Mouse (Mus musculus): ENCODE data around the gene Rps6.

The Rps6 gene

DNA sequence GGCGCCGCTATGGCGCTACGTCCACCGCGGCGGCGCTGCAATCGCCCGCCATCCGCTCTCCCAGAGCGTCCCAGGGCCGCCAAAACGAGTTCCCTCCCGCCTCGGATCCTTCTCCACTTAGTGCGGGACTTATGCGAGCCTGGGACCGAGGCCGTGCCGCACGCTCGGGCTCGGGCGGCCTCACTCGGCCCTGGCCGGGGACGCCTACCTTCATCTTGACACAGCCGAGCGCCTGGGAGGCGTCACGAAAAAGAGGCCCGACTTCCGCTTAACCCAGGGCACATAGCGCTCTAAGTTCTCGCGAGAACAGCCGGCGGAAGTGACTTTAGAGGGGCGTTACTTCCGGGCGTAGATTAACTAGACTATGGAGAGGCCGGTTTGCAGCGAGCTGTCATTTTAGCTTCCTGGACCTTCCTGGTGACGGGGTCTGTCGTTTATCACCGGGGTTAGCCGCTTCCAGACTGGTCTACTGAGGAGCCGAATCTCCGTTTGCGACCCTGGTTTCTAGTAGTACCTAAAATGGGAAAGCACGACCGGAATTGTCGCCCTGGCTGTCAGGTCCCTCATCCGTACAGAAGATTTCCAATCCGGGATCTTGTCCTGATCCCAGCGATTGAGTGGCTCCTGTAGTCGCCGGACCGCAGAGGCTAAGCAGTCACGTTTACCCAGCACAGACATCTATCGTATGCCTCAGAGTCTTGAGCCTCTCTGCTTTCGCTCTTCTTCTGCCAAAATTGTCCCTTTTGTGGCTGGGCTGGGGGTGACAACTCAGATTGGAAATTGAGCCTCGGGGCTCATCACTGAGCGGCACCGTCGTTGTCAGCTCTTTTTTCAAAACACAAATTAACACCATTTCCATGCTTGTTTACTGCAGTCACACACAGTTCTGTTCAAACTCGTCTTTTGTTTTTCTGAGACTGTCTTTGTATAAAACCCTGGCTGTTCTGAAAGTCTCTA lies at the start of gene Rps6:
Gene Rps6, minus strand, starts transcription at position 300 of the 957 bp plus-strand sequence.
- peak; percentile 93 for DNase-seq (ENCODE audit: low spot score)

GRCm38 (mm10) chr4:86905869-86906268 lies 48.7 kb upstream of the Rps6 start:
- no peak for DNase-seq (ENCODE audit: low spot score)

- no peak for DNase-seq (ENCODE audit: low spot score)
These were observed 47.8 kb upstream of the Rps6 start for GRCm38 (mm10) chr4:86904969-86905368.

DNA sequence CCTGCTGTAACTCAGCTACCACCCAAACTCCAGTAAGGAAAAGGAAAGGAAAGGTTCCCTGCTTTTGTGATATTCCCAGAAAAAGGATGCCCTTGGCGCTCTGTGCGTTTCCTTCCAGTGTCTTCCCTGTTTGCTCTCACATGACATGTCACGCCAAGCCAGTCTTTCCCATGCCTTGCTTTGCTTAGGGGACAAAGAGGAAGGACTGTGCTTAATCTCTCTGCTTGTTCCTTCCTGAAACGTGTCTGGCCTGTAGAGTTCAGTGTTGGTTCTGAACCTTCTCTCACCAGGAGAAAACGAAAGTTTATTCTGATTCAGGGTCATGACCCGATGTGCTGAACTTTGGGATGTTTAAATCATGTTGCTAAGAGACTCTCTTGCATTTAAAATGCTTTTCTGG lies 45.1 kb upstream of the Rps6 start:
- no peak for DNase-seq (ENCODE audit: low spot score)

DNA sequence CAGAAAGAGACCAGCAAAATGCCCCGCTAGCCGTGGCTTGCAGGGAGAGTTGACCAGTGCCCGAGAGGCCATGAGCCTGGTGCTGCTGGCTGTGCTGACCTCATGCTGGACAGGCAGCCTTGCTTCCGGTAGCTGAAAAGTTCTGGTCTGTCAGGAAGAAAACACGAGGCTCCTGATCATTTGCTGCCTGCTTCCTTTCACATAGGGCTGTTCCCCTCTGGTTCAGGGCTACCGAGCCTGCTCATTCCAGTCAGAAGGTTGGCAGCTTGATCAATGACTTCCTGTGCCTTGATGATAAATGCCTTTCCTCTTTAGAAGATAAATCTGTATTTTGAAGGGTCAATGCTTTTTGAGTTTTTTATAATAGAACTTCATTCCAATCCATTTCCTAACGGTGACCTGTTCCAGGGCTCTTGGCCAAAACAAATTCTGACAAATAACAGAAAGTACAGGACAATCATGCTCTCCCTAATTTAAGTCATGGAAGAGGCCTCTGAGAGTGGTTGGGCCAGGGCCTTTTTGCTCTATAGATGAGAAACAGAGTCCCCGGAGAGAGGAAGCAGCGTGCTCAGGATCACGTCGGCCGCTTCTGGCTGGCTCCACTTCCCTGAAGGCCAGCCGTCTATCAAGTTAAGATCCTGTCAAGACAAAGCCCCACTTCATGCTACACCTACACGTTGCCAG lies 41.7 kb upstream of the Rps6 start:
- DNase-seq (ENCODE audit: low spot score): no peak

- DNase-seq (ENCODE audit: low spot score): no peak
These were observed 40.2 kb upstream of the Rps6 start for GRCm38 (mm10) chr4:86897411-86897810.

- DNase-seq (ENCODE audit: low spot score): no peak
These were observed 30.7 kb upstream of the Rps6 start for GRCm38 (mm10) chr4:86887879-86888278.

- peak; percentile 11 for DNase-seq (ENCODE audit: low spot score)
These were observed 29.1 kb upstream of the Rps6 start for GRCm38 (mm10) chr4:86886160-86886878.

- no peak for DNase-seq (ENCODE audit: low spot score)
These were observed 28.6 kb upstream of the Rps6 start for GRCm38 (mm10) chr4:86885790-86886159.

GRCm38 (mm10) chr4:86884945-86885344 lies 27.7 kb upstream of the Rps6 start:
- DNase-seq (ENCODE audit: low spot score): peak; percentile 14

DNA sequence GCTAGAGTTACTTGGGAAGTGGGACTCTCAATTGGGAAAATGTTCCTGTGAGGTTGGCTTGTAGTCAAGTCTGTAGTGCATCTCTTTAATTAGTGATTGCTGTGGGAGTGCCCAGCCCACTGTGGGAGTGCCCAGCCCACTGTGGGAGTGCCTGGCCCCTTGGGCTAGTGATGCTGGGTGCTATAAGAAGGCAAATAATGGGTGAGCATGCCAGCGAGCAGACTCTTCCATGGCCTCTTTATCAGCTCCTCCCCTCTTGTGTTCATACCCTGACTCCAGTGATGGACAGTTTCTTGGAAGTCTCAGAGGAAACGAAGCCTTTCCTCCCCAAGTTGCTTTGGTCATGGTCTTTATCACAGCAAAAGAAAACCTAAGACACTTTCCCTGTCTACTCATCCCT lies 25.2 kb upstream of the Rps6 start:
- no peak for DNase-seq (ENCODE audit: low spot score)

DNA sequence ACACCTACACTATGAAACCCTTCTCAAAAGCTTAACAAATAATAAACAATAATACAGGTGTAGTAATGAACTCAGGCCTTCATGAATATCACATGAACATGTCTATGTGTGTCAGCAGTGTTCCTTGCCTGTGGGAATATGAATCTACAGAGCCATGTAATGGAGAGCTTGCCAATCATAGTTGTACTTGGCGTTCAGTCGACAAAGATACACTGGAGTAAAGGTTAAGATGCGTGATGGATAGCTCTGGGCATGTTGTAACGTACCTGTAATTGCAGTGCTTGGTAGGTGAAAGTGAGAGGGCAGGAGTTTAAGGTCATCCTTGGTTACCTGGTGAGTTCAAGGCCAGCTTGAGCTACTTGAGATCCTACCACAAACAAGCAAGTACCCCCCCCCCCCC lies 24.0 kb upstream of the Rps6 start:
- no peak for DNase-seq (ENCODE audit: low spot score)

- DNase-seq (ENCODE audit: low spot score): no peak
These were observed 22.3 kb upstream of the Rps6 start for GRCm38 (mm10) chr4:86879477-86879876.

DNA sequence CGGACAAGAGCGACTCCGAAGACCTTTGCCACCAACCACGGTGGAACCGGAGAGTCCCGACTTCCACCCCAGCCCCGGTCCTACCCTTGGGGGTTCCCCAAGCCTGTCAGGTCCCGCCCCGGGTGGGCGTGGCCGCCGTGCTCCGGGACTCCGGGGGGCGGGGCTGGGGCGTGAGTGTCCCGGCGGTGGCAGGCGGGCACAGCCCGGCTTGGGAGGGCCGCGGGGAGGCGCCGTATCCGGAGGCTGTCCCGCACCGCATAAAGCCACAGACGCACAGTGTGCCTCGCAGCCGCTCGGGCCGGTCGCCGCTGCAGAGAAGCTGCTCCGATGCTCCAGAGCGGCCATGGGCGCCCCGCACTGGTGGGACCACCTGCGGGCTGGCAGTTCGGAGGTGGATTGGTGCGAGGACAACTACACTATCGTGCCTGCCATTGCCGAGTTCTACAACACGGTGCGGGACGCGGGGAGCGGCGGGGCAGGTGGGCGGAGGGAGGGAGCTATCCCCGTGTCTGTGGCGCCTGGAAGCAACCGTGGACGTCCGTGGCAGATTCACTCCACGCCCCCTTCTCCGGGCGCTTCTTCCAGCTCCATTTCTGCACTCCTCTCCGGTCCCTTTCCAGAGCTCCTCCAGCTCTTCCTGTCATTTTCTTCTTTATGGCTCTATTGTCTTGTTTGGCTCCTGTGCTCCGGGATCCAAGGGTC lies 17.1 kb upstream of the Rps6 start, which contains the start of gene Acer2:
Gene Acer2, plus strand, starts transcription at position 251 of the 702 bp plus-strand sequence.
- peak; percentile 78 for DNase-seq (ENCODE audit: low spot score)

DNA sequence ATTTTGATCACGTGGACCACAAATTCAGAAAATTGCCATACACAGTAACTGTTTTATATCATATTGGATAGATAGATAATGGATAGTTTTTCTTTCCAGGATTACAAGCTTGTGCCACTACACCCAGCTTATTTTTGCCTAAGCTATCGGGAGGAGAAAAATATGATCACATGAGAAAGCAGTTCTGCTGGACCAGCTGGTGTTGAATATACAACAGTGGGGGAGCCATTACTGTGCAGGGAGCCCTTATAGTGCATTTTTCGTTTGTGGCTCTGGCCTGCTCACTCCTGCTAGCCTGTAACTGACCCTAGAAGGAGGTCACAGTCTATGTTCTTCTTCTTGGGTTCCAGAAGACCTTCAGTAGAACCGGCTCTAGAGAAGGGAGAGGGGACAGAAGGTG lies 15.9 kb upstream of the Rps6 start:
- no peak for DNase-seq (ENCODE audit: low spot score)

DNA sequence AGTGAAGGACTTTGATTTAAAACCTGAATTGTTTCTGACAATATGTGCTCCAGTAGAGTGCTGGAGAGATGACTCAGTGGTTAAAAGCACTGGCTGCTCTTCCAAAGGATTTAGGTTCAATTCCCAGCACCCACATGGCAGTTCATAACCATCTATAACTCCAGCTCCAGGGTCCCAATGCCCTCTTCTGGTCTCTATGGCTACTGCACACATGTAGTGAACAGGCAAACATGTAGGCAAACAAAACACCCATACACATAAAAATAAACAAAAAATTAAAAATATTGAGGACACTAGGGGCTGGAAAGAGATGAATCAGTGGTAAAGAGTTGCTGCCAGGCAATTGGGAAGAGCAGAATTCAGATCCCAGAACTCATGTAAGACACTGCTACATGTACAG lies 14.8 kb upstream of the Rps6 start:
- DNase-seq (ENCODE audit: low spot score): no peak

GRCm38 (mm10) chr4:86864087-86864486 lies 6.9 kb upstream of the Rps6 start:
- DNase-seq (ENCODE audit: low spot score): no peak

GRCm38 (mm10) chr4:86858070-86858440 lies 843 bp upstream of the Rps6 start:
- no peak for DNase-seq (ENCODE audit: low spot score)

GRCm38 (mm10) chr4:86856304-86857112 lies 704 bp downstream of the Rps6 start:
- DNase-seq (ENCODE audit: low spot score): peak; percentile 28

DNA sequence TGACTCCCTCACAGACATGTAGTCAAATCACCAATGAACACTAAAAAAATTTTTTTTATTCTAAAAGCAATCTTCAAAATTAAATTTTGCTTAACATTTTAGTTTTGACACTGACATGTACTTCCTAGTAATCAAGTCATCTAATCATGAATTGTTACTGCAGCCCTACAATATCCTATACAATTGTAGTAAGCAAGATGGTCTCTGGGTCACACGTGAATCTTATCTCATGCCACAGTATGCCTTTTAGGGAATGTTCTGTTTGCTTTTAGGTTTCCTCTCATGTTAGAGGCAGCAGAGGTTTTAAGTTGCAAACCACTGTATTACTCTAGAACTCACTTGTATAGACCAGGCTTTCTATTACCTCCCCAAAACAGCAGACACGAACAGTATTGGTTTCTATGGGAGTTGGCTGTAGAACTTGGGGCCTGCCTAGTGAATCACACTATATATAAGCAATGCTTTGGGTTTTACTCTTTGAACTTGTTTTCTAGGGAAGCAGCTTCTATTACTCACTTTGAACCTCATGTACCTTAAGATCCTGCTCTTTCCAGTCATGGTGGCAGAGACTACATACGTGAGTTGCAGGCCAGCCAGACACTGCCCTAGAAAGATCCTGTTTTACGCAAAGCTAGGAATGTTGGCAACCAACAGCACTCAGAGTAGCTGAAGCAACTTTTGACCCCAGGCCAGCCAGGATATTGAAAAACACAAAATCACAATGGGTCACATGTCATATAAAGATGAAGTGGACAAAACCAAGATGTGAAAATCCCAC lies 4.2 kb downstream of the Rps6 start:
- DNase-seq (ENCODE audit: low spot score): no peak
